Mouse (Mus musculus) lung, postnatal 0 days (tissue): Measurements from ENCODE around the gene Phf21a.

Source experiments
- CTCF ChIP-seq: IDR thresholded peaks from 2 replicates; pipeline ENCODE4 v1.5.1; 2016; ENCODE audit warnings: antibody characterized with exemption, mild to moderate bottlenecking
- EP300 ChIP-seq: IDR thresholded peaks from 2 replicates; pipeline ENCODE4 v1.6.1; 2016; ENCODE audit warnings: antibody characterized with exemption, mild to moderate bottlenecking, control low read depth

GRCm38 (mm10) chr2:92124523-92124922 is 31.6 kb downstream of the Phf21a start:
- no peak for TF ChIP-seq CTCF
- TF ChIP-seq EP300 = no peak
